Mouse (Mus musculus) lung, postnatal 0 days (tissue): ENCODE measurements at regions not wholly inside any gene's neighbourhood (a gene's known extent, or its start where the extent isn't known, plus 50 kb on each side); places are given as distances from the start of the nearest gene placed in this dataset.
A peak's percentile ranks its signal among the peaks of the same experiment; 100 is the strongest.

Experiments used
- ATAC-seq: fragments of 200-750 bp; cut with Nextera tagmentation; 2 replicates; pipeline ENCODE4 v1.8.0; 2017; ENCODE audit warnings: moderate library complexity
- DNase-seq: peaks from one replicate; pipeline ENCODE4 v3.0.0-alpha.2; 2016; ENCODE audit warnings: low spot score
- H3K27ac ChIP-seq: fragments of 300-500 bp; sonication (generic); 2 replicates; pipeline ENCODE4 v1.5.1; 2014; ENCODE audit warnings: antibody characterized with exemption, mild to moderate bottlenecking, low read length, mixed read lengths
- H3K27me3 ChIP-seq: fragments of 300-500 bp; sonication (generic); replicated peaks from 2 replicates; pipeline ENCODE4 v1.6.1; 2014; ENCODE audit warnings: low read length, mixed read lengths; ENCODE audit not compliant: insufficient read depth
- H3K36me3 ChIP-seq: fragments of 300-500 bp; sonication (generic); 2 replicates; pipeline ENCODE4 v1.6.1; 2014; ENCODE audit warnings: low read length, mixed read lengths; ENCODE audit not compliant: insufficient read depth
- H3K4me1 ChIP-seq: fragments of 300-500 bp; sonication (generic); 2 replicates; pipeline ENCODE4 v1.6.1; 2014; ENCODE audit warnings: antibody characterized with exemption, low read depth, low read length, mixed read lengths; ENCODE audit not compliant: insufficient read depth
- H3K4me2 ChIP-seq: fragments of 300-500 bp; sonication (generic); replicated peaks from 2 replicates; pipeline ENCODE4 v1.6.1; 2014; ENCODE audit warnings: low read depth, mild to moderate bottlenecking, low read length, moderate library complexity, mixed read lengths
- H3K4me3 ChIP-seq: fragments of 300-500 bp; sonication (generic); 2 replicates; pipeline ENCODE4 v1.5.1; 2014; ENCODE audit warnings: low read depth, low read length
- H3K9ac ChIP-seq: fragments of 300-500 bp; sonication (generic); replicated peaks from 2 replicates; pipeline ENCODE4 v1.6.1; 2014; ENCODE audit warnings: low read depth, mild to moderate bottlenecking
- H3K9me3 ChIP-seq: fragments of 300-500 bp; sonication (generic); 2 replicates; pipeline ENCODE4 v1.6.1; 2016; ENCODE audit warnings: low read length, mixed read lengths
- CTCF ChIP-seq: IDR thresholded peaks from 2 replicates; pipeline ENCODE4 v1.5.1; 2016; ENCODE audit warnings: antibody characterized with exemption, mild to moderate bottlenecking
- EP300 ChIP-seq: IDR thresholded peaks from 2 replicates; pipeline ENCODE4 v1.6.1; 2016; ENCODE audit warnings: antibody characterized with exemption, mild to moderate bottlenecking, control low read depth
- WGBS: fragments of 180-500 bp; shearing (Covaris S2); extraction: QIAGEN DNeasy Blood & Tissue Kit; methylation state at CpG from one replicate; pipeline ENCODE4 v1.1.7; 2014; 5-methylcytosine and 5-hydroxymethylcytosine counted together

- Histone ChIP-seq H3K4me3 (no peak overlapping the region), H3K9ac (no peak overlapping the region), H3K4me1 (no peaks in the 10 kb centered on the region), H3K27ac (no peak overlapping the region), H3K9me3 (no peaks in the 10 kb centered on the region), H3K36me3 (no peaks in the 10 kb centered on the region), H3K27me3 (no peaks in the 10 kb centered on the region), H3K4me2 (no peak overlapping the region)
- DNase-seq, result no peak
- TF ChIP-seq EP300 (no peak), CTCF (no peak)
- WGBS, result 68% methylated on average over 5 of the region's 5 CpGs
- no peak; the same call in 1 of the 2 replicates for ATAC-seq
Observed at GRCm38 (mm10) chr1:103762044-103762663, 1006.2 kb upstream of the Cdh20 start.

- no peaks in the 10 kb centered on the region for H3K9me3 ChIP-seq
- DNase-seq, result no peak
- TF ChIP-seq CTCF (no peak), EP300 (no peak)
- no peaks in the 10 kb centered on the region for H3K27me3 ChIP-seq
- H3K27ac ChIP-seq, result no peak overlapping the region
- no peaks in the 10 kb centered on the region for H3K36me3 ChIP-seq
- H3K4me2 ChIP-seq, result no peak overlapping the region
- no peak overlapping the region for H3K4me3 ChIP-seq
- H3K4me1 ChIP-seq, result no peaks in the 10 kb centered on the region
- WGBS, result 48% methylated on average over 3 of the region's 3 CpGs
- no peak overlapping the region for H3K9ac ChIP-seq
- no peak for ATAC-seq
Observed at GRCm38 (mm10) chr1:103762745-103763144, 1005.6 kb upstream of the Cdh20 start.

GRCm38 (mm10) chr1:103767315-103767714 lies 1001.0 kb upstream of the Cdh20 start:
- no peaks in the 10 kb centered on the region for H3K9me3 ChIP-seq
- TF ChIP-seq CTCF, result no peak
- TF ChIP-seq EP300, result no peak
- H3K36me3 ChIP-seq, result no peaks in the 10 kb centered on the region
- H3K4me3 ChIP-seq, result no peak overlapping the region
- no peaks in the 10 kb centered on the region for H3K4me1 ChIP-seq
- H3K4me2 ChIP-seq, result no peak overlapping the region
- DNase-seq, result no peak
- ATAC-seq, result no peak
- WGBS, result 62% methylated on average over 2 of the region's 2 CpGs
- H3K9ac ChIP-seq, result no peak overlapping the region
- no peaks in the 10 kb centered on the region for H3K27me3 ChIP-seq
- no peak overlapping the region for H3K27ac ChIP-seq

- Histone ChIP-seq H3K9me3 (no peaks in the 10 kb centered on the region), H3K4me1 (no peaks in the 10 kb centered on the region), H3K27me3 (no peaks in the 10 kb centered on the region), H3K9ac (no peak overlapping the region), H3K27ac (no peak overlapping the region), H3K4me3 (no peak overlapping the region), H3K36me3 (no peaks in the 10 kb centered on the region), H3K4me2 (no peak overlapping the region)
- TF ChIP-seq EP300, result no peak
- TF ChIP-seq CTCF, result no peak
- ATAC-seq (no peak), DNase-seq (peak; percentile 5)
Observed at GRCm38 (mm10) chr1:103784692-103785091, 983.6 kb upstream of the Cdh20 start.

GRCm38 (mm10) chr1:103796337-103796736 lies 972.0 kb upstream of the Cdh20 start:
- Histone ChIP-seq H3K9me3 (no peaks in the 10 kb centered on the region), H3K27me3 (no peaks in the 10 kb centered on the region), H3K36me3 (no peaks in the 10 kb centered on the region), H3K9ac (no peak overlapping the region), H3K27ac (no peak overlapping the region), H3K4me1 (no peaks in the 10 kb centered on the region), H3K4me2 (no peak overlapping the region), H3K4me3 (no peak overlapping the region)
- ATAC-seq (no peak), DNase-seq (no peak)
- TF ChIP-seq EP300, result no peak
- TF ChIP-seq CTCF, result no peak

- ATAC-seq (no peak), DNase-seq (no peak)
- Histone ChIP-seq H3K9ac (no peak overlapping the region), H3K27ac (no peak overlapping the region), H3K4me3 (no peak overlapping the region), H3K36me3 (no peaks in the 10 kb centered on the region), H3K4me2 (no peak overlapping the region), H3K4me1 (no peaks in the 10 kb centered on the region), H3K27me3 (no peaks in the 10 kb centered on the region), H3K9me3 (no peaks in the 10 kb centered on the region)
- TF ChIP-seq CTCF (peak; percentile 39), EP300 (no peak)
Observed at GRCm38 (mm10) chr1:103799343-103799742, 969.0 kb upstream of the Cdh20 start.

GRCm38 (mm10) chr1:103817946-103818345 lies 950.4 kb upstream of the Cdh20 start:
- Histone ChIP-seq H3K4me2 (no peak overlapping the region), H3K36me3 (no peaks in the 10 kb centered on the region), H3K27me3 (no peaks in the 10 kb centered on the region), H3K4me1 (no peaks in the 10 kb centered on the region), H3K9ac (no peak overlapping the region), H3K4me3 (no peak overlapping the region), H3K9me3 (no peaks in the 10 kb centered on the region), H3K27ac (no peak overlapping the region)
- no peak for TF ChIP-seq CTCF
- no peak for TF ChIP-seq EP300
- DNase-seq, result no peak
- 46% methylated on average over 3 of the region's 3 CpGs for WGBS
- no peak for ATAC-seq
